Mouse (Mus musculus): ENCODE results near the gene Rps15. TPM values are rescaled to one million over a fixed set of nuclear protein-coding genes. Genes with fewer than 3 reads are reported as not detected.

The Rps15 gene
- polyA plus RNA-seq, 1 experiment from 2014 or later = 821 TPM

DNA sequence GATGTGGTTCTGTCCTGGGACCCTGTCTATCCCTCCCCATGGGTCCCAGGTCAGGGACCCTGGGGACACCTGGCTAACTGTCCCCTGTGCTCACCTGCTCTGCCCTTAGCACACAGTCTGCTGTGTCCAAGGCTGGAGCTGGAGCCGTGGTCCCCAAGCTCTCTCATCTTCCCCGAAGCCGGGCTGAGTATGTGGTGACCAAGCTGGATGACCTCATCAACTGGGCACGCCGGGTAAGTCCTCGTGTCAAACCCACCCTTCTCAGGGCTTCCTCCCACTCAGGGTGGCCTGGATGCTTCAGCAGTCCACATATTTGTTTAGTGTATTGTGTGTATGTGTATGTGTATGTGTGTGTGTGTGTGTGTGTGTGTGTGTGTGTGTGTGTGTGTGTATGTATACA is 38.7 kb upstream of the Rps15 start:
- H3K4me2 ChIP-seq (replicated peaks; ENCODE audit: low read depth) = no peak overlapping the region
- no peak overlapping the region for H3K4me3 ChIP-seq (ENCODE audit: low read depth, low read length)
- H3K4me1 ChIP-seq (replicated peaks; ENCODE audit: control insufficient read depth, insufficient read depth) = no peaks in the 10 kb centered on the region; the same call in 1 of the 2 replicates
- no peaks in the 10 kb centered on the region for H3K27me3 ChIP-seq (ENCODE audit: control insufficient read depth, insufficient read depth, low read length)
- peaks cover 30% of the 10 kb centered on the region for H3K36me3 ChIP-seq (ENCODE audit: control insufficient read depth, insufficient read depth, low read length)
- no peak overlapping the region for H3K9ac ChIP-seq (ENCODE audit: low read length)
- WGBS = 70% methylated on average over 6 of the region's 6 CpGs
- TF ChIP-seq EP300 (optimal IDR thresholded peaks at IDR 0.05) (no peak), CTCF (IDR thresholded peaks at IDR 0.05; ENCODE audit: low read depth) (no peak)
- no peak overlapping the region for H3K27ac ChIP-seq (replicated peaks)
- DNase-seq (ENCODE audit: low spot score) (no peak), ATAC-seq (ENCODE audit: low FRiP score, low TSS enrichment) (no peak)
- H3K9me3 ChIP-seq (ENCODE audit: control insufficient read depth, low read length) = no peaks in the 10 kb centered on the region

DNA sequence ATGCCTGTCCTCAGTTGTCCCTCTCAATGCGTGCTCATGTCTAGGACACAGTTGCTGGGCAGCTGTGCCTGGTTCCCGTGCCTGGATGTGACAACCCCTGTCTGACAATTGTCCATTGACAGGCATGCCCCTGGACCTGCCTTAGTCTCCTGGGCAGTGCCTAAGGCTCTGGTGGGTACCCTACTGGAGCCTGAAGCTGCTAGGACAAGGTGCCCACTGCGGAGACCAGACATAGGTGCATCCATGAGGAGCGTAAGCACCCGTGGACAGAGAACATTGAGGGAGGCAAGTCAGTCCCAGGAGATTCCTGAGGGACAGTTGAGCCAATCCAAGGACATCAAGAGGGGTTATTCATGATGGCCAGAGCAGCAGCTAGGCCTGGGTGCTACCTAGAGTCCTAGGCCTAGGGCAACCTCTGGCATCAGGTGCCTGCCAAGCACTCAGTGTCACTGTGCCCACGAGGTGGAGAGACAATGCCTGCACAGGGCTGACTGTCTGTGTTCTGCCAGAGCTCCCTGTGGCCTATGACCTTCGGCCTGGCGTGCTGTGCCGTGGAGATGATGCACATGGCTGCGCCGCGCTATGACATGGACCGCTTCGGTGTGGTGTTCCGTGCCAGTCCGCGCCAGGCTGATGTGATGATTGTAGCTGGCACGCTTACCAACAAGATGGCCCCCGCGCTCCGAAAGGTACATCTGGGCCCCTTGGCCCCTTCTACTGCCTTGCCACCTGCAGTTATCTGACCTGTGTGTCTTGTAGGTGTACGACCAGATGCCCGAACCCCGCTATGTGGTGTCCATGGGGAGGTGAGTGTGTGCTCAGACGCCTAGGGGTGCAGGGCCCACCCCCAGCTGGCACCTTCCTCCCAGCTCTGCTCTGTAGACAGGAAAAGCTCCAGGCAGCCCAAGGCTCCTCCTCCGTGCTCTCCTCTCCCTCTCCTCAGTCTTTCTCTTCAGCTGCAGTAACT is 37.6 kb upstream of the Rps15 start:
- ATAC-seq (ENCODE audit: low FRiP score, low TSS enrichment) (no peak), DNase-seq (ENCODE audit: low spot score) (no peak)
- no peak overlapping the region for H3K27ac ChIP-seq (replicated peaks)
- no peak overlapping the region for H3K4me2 ChIP-seq (replicated peaks; ENCODE audit: low read depth)
- H3K27me3 ChIP-seq (ENCODE audit: control insufficient read depth, insufficient read depth, low read length) = no peaks in the 10 kb centered on the region
- no peak overlapping the region for H3K4me3 ChIP-seq (ENCODE audit: low read depth, low read length)
- no peaks in the 10 kb centered on the region for H3K9me3 ChIP-seq (ENCODE audit: control insufficient read depth, low read length)
- no peak for TF ChIP-seq EP300 (optimal IDR thresholded peaks at IDR 0.05)
- no peak for TF ChIP-seq CTCF (IDR thresholded peaks at IDR 0.05; ENCODE audit: low read depth)
- WGBS = 93% methylated on average over 26 of the region's 26 CpGs
- peaks cover 2% of the 10 kb centered on the region; the same call in 1 of the 2 replicates for H3K4me1 ChIP-seq (replicated peaks; ENCODE audit: control insufficient read depth, insufficient read depth)
- peaks cover 33% of the 10 kb centered on the region for H3K36me3 ChIP-seq (ENCODE audit: control insufficient read depth, insufficient read depth, low read length)
- no peak overlapping the region for H3K9ac ChIP-seq (ENCODE audit: low read length)

DNA sequence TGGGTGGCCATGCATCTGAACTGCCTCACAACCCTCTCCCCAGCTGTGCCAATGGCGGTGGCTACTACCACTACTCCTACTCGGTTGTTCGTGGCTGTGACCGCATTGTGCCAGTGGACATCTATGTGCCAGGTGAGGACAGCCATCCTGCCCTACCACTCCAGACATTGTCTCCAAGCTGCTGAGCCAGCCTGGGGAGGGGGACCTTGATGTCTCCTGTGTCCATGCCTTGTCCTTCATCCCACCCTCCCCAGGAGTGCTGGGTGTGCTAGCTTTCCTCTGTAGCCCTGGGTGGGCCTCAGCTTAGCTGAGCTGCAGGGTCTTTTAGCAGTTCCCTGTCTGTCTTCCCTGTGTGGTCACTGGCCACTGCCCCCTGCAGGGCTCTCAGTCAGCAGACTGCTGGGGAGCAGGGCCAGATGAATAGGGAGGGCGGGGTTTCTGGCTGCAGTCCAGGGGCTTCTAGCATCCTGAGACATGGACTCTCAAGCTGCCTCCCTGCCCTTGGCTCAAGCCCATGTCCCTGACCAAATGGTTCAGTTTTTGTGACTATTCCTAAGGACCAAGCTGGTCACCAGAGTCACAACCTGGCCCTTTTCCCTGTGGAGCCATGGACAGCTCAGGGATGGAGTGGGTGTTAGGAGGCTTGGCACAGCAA is 36.2 kb upstream of the Rps15 start:
- no peak for DNase-seq (ENCODE audit: low spot score)
- TF ChIP-seq EP300 (optimal IDR thresholded peaks at IDR 0.05) (no peak), CTCF (IDR thresholded peaks at IDR 0.05; ENCODE audit: low read depth) (peak; percentile 38)
- ATAC-seq (ENCODE audit: low FRiP score, low TSS enrichment) = no peak
- Histone ChIP-seq H3K27ac (replicated peaks) (no peak overlapping the region), H3K27me3 (ENCODE audit: control insufficient read depth, insufficient read depth, low read length) (no peaks in the 10 kb centered on the region), H3K4me1 (replicated peaks; ENCODE audit: control insufficient read depth, insufficient read depth) (peaks cover 7% of the 10 kb centered on the region; the same call in 1 of the 2 replicates), H3K9ac (ENCODE audit: low read length) (no peak overlapping the region), H3K36me3 (ENCODE audit: control insufficient read depth, insufficient read depth, low read length) (peaks cover 33% of the 10 kb centered on the region), H3K4me3 (ENCODE audit: low read depth, low read length) (no peak overlapping the region), H3K9me3 (ENCODE audit: control insufficient read depth, low read length) (no peaks in the 10 kb centered on the region), H3K4me2 (replicated peaks; ENCODE audit: low read depth) (no peak overlapping the region)
- WGBS = 89% methylated on average over 5 of the region's 5 CpGs

DNA sequence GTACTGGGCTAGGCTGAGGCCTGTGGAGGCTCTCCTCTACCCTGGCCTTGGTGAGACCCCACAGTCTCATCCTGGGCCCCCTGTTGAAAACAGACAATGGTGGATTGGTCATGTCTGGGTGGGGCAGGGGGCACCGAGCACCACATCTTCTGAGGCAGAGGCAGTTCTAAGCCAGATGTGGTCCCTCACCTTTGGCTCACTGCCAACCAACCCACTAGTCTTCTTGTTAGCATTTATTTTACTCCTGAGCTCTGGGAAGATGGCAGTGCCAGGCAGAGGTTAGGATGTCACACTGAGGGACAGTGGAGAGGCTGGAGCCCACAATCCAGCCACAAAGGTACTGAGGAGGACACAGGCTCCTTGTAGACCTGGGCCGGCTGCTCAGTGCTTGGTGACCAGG is 34.3 kb upstream of the Rps15 start:
- Histone ChIP-seq H3K9ac (ENCODE audit: low read length) (no peak overlapping the region), H3K27me3 (ENCODE audit: control insufficient read depth, insufficient read depth, low read length) (no peaks in the 10 kb centered on the region), H3K27ac (replicated peaks) (no peak overlapping the region), H3K4me1 (replicated peaks; ENCODE audit: control insufficient read depth, insufficient read depth) (peaks cover 7% of the 10 kb centered on the region; the same call in 1 of the 2 replicates), H3K4me3 (ENCODE audit: low read depth, low read length) (no peak overlapping the region), H3K9me3 (ENCODE audit: control insufficient read depth, low read length) (no peaks in the 10 kb centered on the region), H3K36me3 (ENCODE audit: control insufficient read depth, insufficient read depth, low read length) (peaks cover 29% of the 10 kb centered on the region), H3K4me2 (replicated peaks; ENCODE audit: low read depth) (no peak overlapping the region)
- DNase-seq (ENCODE audit: low spot score) (no peak), ATAC-seq (ENCODE audit: low FRiP score, low TSS enrichment) (no peak)
- 70% methylated on average over 2 of the region's 2 CpGs for WGBS
- TF ChIP-seq CTCF (IDR thresholded peaks at IDR 0.05; ENCODE audit: low read depth) (no peak), EP300 (optimal IDR thresholded peaks at IDR 0.05) (no peak)

DNA sequence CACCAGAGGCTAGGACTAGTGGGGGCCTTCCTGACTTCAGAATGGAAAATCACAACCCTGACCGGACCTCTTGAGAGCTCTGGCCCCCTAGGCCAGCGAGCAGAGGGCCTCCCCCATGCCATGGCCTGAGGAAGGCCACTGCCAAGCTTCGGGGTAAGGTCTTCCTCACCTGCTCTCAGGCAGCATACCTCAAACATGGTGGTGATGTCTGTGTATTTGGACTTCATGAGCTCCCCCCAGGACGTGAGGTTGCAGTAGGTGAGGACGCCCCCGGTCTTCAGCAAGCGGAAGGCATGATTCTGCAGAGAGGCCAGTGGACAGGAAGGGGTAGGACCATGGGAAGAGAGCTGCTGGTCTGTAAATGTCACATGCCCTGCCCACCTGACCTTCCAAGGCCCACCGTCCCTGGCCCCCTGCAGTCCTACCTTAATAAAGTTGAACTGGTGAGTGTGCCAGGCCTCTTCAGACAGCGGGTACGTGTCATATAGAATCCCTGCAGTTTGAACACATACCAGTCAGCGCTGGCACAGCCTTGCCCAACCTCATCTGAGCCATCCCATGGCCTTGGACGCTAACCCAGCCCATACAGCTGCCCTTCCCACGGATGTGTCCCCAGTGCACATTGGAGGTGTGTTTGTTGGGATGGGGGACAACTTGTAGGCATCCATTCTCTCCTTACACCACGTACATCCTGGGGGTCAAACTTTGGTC is 33.3 kb upstream of the Rps15 start:
- H3K27me3 ChIP-seq (ENCODE audit: control insufficient read depth, insufficient read depth, low read length) = no peaks in the 10 kb centered on the region
- H3K4me1 ChIP-seq (replicated peaks; ENCODE audit: control insufficient read depth, insufficient read depth) = peaks cover 7% of the 10 kb centered on the region; the same call in 1 of the 2 replicates
- DNase-seq (ENCODE audit: low spot score) (no peak), ATAC-seq (ENCODE audit: low FRiP score, low TSS enrichment) (no peak)
- no peak overlapping the region for H3K4me2 ChIP-seq (replicated peaks; ENCODE audit: low read depth)
- 87% methylated on average over 14 of the region's 14 CpGs for WGBS
- no peak overlapping the region for H3K9ac ChIP-seq (ENCODE audit: low read length)
- TF ChIP-seq CTCF (IDR thresholded peaks at IDR 0.05; ENCODE audit: low read depth) = no peak
- TF ChIP-seq EP300 (optimal IDR thresholded peaks at IDR 0.05) = no peak
- H3K27ac ChIP-seq (replicated peaks) = no peak overlapping the region
- H3K4me3 ChIP-seq (ENCODE audit: low read depth, low read length) = no peak overlapping the region
- no peaks in the 10 kb centered on the region for H3K9me3 ChIP-seq (ENCODE audit: control insufficient read depth, low read length)
- H3K36me3 ChIP-seq (ENCODE audit: control insufficient read depth, insufficient read depth, low read length) = peaks cover 28% of the 10 kb centered on the region
